Mouse (Mus musculus): ENCODE data around the gene Pakap. TPM values are rescaled to one million over a fixed set of nuclear protein-coding genes. Genes with fewer than 3 reads are reported as not detected.

The Pakap gene
- total RNA-seq, 2 experiments from 2014 or later = 56.9 to 65.9 TPM

DNA sequence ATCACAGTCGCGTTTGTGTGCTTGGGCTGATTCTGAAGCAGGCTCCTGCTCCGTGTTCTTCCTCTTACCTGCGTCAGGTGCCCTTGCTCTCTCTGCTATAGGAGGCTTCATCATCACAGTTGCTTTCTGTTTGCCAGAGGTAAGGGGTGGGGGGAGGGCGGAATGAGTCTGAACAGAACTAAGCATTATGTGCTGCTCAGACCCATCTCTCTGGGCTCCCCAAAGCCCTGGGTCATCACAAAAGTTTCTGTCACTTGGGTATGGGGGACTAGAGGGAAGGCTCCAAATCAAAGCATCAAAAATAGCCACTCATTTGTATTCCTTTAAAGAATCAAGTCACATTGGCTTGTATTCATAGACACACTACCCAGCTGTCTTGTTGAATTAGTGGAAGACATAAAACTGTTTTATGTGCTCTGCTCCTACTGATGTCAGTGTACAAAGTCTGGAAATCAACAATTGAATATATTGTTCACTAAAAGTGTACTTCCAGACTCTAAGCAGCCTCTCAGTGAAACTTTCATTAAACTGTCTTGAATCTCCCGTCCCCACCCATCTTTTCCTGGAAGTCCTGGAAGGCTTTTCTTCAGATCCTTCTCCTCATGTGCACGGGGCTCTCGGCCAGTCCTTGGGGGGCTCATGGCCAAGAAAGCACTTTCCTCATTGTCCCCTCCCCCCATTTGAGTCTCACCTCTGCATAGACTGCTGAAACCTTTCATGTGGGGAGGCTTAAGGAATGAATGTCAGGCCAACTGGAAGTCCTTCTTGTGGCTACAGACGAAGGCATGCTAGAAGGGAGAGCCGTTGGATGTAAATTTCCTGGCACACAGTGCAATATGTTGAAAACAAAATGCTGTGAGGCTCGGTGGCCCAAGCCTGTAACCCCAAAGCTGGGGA is 135.8 kb downstream of the Pakap start:
- DNase-seq (ENCODE audit: low spot score in 2 of 2) = no peak

DNA sequence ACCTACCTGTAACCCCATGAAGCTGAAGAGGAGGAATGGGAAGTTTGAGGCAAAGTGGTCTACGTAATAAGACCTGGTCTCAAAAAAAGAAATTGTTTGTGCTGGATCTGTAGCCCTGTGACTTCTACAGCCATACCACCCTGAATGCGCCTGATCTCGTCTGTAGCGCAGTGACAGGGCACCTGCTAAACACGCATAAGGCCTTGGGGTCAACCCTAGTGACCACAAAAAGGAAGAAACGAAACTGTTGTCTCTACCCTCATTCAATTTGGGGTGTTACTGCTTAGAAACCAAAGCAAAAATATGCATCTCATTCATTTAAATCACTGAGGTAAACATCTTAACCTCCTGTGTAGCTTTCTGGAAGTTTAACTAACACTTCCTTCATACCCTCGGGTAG is 136.6 kb downstream of the Pakap start:
- DNase-seq (ENCODE audit: low spot score in 2 of 2) = no peak

DNA sequence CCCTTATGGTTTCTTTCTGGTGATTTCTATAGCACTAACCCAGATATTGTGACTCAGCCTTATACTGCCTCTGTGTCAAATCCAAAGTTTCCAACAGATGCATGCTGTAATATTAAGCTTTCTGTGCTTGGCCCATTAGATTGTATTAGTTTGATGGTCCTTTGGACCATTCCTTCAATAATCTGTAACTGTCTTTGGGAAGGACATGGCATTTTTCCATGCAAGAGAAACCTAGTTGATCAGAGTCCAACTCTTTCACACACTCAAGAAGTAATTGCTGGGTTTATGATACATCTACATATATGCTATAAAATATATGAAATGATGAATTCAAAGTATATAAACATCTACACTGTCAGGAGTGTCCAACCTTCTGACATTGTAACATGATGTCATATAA is 147.9 kb downstream of the Pakap start:
- no peak for DNase-seq (ENCODE audit: low spot score in 2 of 2)

DNA sequence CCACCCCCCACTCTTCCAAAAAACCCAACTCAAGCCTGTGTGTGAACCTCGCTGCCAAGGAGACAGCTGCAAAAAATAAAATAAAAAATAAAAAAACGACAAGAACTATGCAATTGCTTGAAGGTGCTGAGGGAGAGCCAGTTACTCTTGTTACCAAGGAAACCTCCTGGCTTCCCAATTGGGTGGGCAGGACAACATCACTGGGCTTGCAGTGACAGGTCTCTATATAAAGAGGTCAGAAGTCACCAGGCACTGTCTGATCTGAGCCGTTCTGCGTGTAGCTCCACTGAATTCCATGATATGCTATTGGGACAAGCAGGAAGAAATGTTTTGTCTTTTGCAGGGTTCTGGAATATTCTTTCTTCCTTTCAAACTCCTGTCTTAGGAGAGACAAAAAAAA is 148.8 kb downstream of the Pakap start:
- DNase-seq (ENCODE audit: low spot score in 2 of 2) = no peak

DNA sequence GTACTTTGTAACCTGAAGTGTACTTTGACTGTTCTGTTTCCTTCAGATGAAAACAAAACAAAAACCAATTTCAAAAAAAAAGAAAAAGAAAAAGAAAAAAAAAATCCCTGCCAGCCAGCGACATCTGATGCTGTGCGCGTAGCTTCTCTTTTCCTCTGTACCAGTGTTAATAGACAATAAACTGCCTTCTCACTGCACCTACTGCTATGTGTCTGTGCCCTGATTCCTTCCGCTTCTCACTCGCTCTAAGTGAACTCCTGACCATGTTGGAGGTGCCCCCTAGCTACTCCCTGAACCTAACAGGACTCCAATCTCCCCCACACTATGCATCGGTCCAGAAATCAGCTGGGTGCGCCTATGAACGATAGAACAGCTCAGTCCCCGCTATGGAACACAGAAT is 149.4 kb downstream of the Pakap start, which contains the start of gene Akap2:
Gene Akap2 (plus strand): TSS at position 304 of the 400 bp plus-strand sequence.
- no peak for DNase-seq (ENCODE audit: low spot score in 2 of 2)

DNA sequence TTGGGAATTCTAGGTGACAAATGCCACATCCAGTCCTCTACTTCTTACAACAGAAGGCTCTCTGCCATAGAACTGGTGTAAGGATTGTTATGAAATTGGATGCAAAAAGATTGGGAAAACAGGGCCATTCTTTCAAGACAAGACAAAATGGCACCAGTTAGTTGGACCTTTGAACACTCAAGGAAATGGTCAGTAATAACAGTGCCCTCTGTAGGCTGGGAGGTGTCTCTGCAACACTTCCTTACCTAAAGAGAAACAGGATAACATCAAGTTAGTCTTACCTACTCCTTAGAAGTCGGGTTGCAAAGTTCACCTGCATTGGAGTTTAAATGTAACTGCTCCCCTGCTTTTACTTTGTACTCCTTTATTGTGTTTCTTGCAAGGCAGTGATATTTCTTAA is 151.4 kb downstream of the Pakap start:
- DNase-seq (ENCODE audit: low spot score in 2 of 2) = no peak

DNA sequence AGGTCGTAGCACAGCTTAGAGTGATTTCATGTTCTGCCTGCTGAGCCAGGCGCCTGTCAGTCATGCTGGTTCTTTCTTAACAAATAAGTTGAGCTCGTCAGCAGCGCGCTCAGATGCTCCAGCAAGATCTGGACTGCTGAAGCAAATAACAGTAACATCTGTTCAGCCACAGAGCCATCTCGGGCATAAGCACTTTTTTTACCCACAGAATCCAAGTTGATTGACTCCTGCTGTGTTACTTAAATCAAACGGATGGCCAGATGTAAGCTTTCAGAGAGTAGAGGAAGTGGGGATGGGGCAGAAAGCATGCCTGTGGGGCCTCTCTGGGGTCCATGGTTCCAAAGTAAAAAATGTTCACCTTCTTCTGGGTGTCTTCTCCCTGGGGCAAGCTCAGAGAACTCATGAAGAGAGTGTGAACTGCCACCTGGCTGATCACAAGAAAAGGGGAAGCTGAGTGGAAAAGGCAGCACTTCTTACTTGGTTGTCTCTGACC is 152.9 kb downstream of the Pakap start:
- no peak for DNase-seq (ENCODE audit: low spot score in 2 of 2)

DNA sequence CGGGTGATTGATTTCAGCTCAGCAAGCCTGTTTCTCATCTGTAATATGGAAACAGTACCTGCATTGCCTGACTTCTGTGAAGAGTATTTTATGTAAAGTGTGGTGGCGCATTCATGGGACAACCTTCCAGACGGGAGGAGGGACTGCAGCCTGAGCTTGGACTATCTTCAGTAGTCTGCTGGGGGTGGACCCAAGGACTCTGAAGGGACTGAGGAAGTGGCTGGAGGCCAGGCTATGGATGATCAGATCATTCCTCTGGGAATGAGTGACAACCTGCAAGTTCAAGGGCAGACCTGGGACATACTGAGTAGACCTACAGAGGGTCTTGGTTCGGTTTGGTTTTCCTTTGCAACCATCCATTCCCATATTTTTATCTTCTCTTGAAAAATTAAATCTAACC is 154.3 kb downstream of the Pakap start:
- no peak for DNase-seq (ENCODE audit: low spot score in 2 of 2)

DNA sequence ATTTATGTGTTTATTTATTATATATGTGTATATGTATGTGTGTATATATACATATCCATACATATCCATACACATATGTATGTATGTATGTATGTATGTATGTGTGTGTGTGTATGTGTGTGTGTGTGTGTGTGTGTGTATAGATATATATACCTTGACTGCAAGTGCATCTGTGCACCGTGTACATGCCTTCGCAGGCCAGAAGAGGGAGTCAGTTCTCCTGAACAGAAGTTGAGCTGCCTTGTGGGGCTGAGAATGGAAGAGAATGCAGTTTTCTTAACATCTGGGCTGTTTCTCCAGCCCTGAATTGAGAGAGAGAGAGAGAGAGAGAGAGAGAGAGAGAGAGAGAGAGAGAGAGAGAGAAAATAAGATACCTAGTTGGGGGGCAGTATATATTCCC is 155.7 kb downstream of the Pakap start:
- DNase-seq (ENCODE audit: low spot score in 2 of 2) = no peak

DNA sequence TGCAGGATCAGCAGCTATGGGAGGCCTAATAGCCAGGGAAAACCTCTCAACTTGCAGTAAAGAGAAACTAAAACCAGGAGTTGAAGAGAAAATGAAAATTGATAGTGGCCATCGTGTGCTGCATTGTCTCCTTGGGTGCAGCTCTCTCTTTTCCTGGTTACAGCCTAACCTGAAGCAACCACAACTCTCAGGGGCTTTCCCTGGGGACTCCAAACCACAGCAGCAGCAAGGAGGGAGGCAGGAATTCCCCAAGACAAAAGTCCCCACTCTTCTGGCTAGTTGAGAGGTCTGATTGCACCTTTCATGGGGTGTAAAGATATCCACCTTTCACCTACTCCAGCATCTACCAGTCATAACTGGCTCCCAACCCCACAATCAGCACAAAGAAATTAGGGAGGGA is 157.6 kb downstream of the Pakap start:
- no peak for DNase-seq (ENCODE audit: low spot score in 2 of 2)

DNA sequence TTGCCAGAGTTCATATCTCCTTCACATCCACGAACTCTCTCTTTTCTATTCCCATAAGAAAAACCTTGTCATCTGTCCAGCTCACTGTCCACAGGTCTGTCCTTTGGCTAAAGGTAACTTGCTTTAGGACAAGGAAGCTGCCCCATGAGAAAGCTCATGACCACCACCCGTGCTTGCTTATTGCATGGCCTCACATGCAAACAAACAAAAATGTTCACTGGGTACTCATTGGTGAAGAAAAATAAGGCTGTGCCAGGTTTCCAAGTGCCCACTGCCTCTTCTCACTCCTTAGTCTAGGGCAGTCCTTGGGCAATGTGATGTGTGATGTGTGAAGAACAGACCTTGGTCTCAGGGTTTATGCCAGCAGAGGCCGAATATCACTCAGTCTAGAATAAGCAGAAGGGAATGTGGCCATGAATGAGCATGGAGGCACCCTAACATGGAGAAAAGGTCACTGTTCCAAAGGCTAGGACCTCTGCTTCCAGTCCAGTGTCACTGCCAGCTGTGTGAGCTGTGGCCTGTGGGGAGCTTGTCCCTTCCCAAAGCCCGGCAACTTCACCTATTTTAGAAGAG is 160.7 kb downstream of the Pakap start:
- DNase-seq (ENCODE audit: low spot score in 2 of 2) = no peak

DNA sequence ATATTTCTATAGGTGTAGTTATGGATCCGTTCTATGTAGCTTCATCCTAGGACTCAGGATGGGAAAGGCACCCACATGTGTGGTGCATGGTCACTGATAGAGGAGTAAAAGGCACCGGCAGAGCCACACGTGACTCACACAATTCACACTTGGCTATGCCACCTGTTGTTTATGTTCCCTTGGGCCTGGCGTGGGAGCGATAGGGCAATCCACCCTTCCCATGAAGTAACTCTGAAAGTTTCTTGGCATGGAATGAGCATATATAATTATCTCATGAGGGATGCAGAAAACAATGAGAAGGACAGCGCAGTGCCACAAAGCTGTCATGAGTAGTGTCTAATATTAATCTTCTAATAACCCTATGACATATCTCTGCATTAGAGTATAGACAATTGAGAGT is 162.1 kb downstream of the Pakap start:
- DNase-seq (ENCODE audit: low spot score in 2 of 2) = no peak

DNA sequence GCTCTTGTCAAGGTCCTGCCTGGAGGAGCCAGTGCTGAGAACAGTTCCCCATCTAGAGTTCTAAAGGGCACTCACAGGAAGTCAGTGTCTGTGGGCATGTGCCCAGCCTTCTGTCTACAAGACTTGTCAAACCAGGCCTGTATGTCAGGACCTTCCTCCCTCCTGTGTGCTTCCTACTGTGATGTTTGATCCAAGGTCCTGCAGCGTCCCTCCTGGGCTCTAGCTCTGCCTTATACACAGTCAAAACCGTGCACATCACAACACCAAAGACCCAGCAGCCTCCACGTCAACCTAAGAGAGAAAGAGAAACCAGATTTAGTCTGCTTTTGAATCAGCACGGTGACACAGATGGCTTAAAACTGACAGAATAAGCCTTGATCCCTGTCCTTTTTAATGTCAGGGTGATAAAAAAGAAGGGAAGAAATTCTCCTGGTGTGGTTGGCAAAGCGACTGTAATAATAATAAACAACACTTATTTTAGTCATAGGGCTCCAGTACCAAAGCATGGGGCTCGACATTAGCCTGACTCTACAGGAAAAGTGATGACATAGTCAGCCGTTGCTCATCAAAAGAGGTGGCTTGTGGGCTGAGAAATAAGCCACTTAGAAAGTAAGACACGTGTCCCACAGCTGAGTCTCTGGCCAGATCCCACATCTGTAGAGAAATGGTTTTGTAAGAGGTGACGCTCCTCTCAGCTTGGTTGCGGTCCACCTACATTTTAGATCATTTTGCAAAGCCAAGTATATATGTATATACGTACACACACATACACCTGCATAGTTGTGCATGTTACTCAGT is 163.0 kb downstream of the Pakap start:
- DNase-seq (ENCODE audit: low spot score in 2 of 2) = no peak

DNA sequence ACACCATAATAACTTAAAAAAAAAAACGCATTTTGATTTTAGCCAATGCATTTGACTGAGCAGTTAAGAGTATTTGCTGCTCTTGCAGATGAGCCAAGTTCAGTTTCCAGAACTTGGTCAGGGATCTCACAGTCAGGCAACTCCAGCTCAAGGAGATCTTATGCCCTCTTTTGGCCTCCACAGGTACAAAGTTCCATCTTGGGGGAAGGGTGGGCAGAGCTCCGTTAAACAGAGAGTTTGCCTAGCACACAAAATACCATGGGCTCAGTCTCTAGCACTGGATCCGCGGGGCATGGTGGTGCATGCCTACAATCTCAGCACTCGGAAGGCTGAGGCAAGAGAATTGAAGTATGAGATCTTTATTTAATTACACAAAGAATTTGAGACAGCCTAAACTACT is 164.4 kb downstream of the Pakap start:
- no peak for DNase-seq (ENCODE audit: low spot score in 2 of 2)

DNA sequence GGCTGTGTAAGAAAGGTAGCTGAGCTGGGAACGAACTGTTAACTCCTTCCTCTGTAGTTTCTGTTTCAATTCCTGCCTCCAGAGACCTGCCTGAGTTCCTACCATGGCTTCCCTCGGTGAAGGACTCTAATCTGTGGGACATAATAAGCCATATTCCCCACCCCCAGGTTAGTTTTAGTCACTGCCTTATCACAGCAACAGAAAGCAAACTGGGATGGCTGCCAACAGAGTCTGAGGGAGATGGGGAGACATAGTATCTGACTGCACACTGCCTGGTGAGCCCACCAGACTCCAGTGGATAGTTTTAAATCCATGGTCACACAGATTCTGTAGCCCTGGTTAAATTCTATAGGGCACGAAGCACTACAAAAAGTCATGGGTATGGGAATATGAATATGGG is 165.5 kb downstream of the Pakap start:
- DNase-seq (ENCODE audit: low spot score in 2 of 2) = no peak

DNA sequence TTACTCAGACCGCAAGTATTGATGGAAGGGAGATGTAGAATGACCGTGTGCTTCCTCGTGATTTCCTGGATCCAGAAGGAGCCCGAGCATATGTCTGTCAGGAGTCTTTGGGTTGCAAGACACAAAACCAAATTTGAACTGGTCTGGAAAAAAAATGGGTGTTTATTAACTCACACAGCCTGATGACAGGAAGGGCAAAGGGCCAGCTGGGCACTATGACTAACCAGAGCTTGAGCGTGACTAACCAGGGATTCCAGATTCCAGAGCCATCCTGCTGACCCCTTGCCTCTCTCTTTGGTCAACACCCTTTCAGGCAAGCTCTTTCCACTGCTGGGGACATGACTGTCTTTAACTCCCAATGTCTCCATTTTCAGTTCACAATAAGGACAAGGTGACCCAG is 167.4 kb downstream of the Pakap start:
- no peak for DNase-seq (ENCODE audit: low spot score in 2 of 2)

DNA sequence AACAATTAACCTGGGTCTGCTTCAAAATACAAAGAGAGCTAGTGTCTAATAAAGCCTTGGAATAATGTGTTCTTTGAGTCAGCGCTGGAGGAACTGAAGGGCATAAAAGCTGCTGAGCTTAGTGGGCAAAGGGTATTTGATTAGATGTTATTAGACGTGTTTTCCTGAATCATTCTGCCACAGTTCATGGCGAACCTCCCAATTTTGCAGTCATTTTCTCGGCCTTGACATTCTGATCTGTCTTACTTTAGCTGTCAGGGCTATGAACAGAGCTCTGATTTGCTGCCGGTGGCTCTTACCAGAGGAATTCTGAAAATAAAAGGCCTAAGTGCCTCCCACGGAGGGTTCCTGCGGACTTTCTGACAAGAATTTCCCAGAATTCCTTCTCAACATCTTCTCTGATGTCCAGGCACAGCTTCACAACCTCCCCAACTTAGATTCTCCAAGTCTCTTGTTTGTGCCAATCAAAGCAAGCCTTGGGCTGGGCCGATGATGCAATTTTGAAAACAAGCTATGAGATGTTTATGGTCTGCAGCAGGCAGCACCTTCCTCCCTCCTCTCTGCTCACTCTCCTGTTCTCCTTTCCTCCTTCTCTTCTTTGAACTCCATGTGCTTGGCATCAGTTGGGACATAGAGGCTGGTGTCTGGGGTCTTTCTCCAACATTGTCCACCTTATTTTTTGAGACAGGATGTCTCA is 171.0 kb downstream of the Pakap start:
- no peak for DNase-seq (ENCODE audit: low spot score in 2 of 2)

DNA sequence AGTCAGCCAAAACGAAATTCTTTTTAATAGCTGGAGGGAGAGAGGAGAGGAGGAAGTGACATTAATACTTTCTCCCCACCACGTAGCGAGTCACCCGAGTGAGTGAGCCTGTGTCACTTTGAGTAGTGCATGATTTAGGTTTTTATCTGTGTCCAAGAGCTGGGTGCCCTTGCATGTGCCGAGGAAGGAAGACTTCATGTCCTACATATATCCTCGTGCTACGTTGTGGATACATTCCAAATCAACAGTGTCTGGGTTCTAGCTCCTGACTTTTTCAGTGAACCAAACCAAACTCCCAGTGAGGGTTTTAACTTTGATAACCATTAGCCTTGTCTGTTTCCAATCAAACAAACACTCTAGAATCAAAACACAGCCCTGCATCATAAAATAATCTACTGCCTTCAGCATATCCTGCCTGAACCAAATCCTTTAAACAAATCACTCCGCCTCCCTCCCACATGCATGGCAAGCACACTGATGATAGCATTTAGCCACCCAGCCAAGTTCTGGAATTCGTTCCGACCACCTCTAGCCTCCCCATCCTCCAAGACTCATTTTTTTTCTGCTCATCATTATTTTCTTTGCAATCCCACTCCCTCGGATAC is 175.4 kb downstream of the Pakap start:
- DNase-seq (ENCODE audit: low spot score in 2 of 2) = no peak

DNA sequence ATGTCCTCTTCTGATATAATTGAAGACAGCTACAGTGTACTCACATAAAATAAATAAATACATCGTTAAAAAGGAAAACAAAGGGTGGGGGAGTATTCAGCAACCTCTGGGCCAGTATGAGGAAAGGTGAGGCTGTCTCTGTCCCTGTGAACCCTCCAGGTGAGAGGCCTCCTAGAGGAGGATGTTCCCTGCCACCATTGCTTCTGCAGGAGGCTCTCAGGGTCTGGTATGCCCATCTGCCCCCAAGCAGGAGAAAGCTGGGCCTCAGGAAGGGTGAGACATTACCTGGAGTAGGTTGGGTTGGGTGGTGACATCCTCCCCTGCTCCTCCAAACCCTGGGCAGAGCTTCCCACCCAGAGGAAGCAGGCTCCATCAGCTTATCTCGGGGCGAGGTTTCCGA is 182.7 kb downstream of the Pakap start:
- DNase-seq (ENCODE audit: low spot score in 2 of 2) = no peak

DNA sequence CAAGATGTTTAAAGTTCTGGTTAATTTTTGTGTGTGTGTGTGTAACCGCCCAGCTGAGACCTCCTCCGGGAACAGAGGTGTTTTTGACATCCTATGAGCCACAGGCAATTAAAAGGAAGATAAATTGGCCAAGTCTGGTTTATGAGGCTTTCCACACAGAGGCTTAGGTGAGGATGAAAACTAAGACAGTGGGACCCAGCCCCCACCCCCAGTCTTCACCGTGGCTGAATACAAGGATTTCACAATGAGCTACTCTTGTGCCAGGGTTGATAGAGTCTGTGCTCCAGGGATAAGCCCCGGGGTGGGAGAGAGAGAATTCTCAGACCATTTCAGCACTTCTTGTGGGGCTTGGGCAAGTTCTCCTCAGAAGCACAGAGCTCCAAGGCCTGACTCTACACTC is 183.1 kb downstream of the Pakap start:
- no peak for DNase-seq (ENCODE audit: low spot score in 2 of 2)

DNA sequence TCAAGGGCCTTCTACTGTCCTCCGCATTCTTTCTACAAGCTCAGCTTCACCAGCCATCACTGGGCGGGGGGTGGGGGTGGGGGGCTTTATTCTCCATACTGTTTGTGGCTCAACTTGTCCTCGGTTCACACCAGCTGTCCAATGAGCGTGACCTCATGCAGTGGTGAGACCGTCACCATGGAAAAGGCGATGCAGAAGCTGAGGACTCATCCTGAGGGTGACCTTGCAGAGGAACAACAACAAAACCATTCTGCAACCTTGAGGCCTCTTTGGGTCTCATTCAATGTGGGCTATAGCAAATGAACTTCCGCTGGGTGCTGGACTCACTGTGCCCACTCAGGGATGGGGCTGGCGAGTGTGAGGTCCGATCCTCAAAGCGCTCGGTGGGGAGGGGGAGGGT is 183.6 kb downstream of the Pakap start:
- DNase-seq (ENCODE audit: low spot score in 2 of 2) = no peak
